Mouse (Mus musculus) embryonic facial prominence, embryonic 13.5 days (tissue): ENCODE results near the gene Ccser2. TPM values are rescaled to one million over a fixed set of nuclear protein-coding genes. Genes with fewer than 3 reads are reported as not detected.

Source experiments
- ATAC-seq: fragments of 200-750 bp; cut with Nextera tagmentation; 2 replicates; pipeline ENCODE4 v1.8.0; 2017; ENCODE audit warnings: low read depth; ENCODE audit not compliant: insufficient number of reproducible peaks, insufficient read depth, low FRiP score, low TSS enrichment
- H3K27ac ChIP-seq: fragments of 300-500 bp; sonication (generic); 2 replicates; pipeline ENCODE4 v1.5.1; 2015; ENCODE audit warnings: moderate library complexity, mild to moderate bottlenecking, inconsistent platforms
- H3K27me3 ChIP-seq: fragments of 300-500 bp; sonication (generic); 2 replicates; pipeline ENCODE4 v1.6.1; 2015; ENCODE audit warnings: mild to moderate bottlenecking, inconsistent platforms
- H3K36me3 ChIP-seq: fragments of 300-500 bp; sonication (generic); 2 replicates; pipeline ENCODE4 v1.6.1; 2015; ENCODE audit warnings: mild to moderate bottlenecking, inconsistent platforms
- H3K4me1 ChIP-seq: fragments of 300-500 bp; sonication (generic); 2 replicates; pipeline ENCODE4 v1.6.1; 2015; ENCODE audit warnings: inconsistent platforms
- H3K4me2 ChIP-seq: fragments of 300-500 bp; sonication (generic); 2 replicates; pipeline ENCODE4 v1.6.1; 2015; ENCODE audit warnings: moderate library complexity, mild to moderate bottlenecking, inconsistent platforms
- H3K4me3 ChIP-seq: fragments of 300-500 bp; sonication (generic); 2 replicates; pipeline ENCODE4 v1.5.1; 2015; ENCODE audit warnings: mild to moderate bottlenecking, inconsistent platforms
- H3K9ac ChIP-seq: fragments of 300-500 bp; sonication (generic); 2 replicates; pipeline ENCODE4 v1.6.1; 2015; ENCODE audit warnings: mild to moderate bottlenecking, inconsistent platforms
- H3K9me3 ChIP-seq: fragments of 300-500 bp; sonication (generic); 2 replicates; pipeline ENCODE4 v1.6.1; 2016; ENCODE audit warnings: inconsistent platforms
- WGBS: fragments of 180-500 bp; shearing (Covaris S2); methylation state at CpG from one replicate; pipeline ENCODE4 v1.1.7; 2015; ENCODE audit warnings: mixed read lengths; 5-methylcytosine and 5-hydroxymethylcytosine counted together
- polyA plus RNA-seq: library from polyadenylated mRNA; unstranded; fragments of >200 nt; fragmentation: Nextera tagmentation; extraction: Ambion mirVana; gene quantifications from 2 replicates; pipeline ENCODE4 v1.2.1, GENCODE M21; 2015

Gene Ccser2
- polyA plus RNA-seq, 1 experiment from 2014 or later: 45.1 TPM

DNA sequence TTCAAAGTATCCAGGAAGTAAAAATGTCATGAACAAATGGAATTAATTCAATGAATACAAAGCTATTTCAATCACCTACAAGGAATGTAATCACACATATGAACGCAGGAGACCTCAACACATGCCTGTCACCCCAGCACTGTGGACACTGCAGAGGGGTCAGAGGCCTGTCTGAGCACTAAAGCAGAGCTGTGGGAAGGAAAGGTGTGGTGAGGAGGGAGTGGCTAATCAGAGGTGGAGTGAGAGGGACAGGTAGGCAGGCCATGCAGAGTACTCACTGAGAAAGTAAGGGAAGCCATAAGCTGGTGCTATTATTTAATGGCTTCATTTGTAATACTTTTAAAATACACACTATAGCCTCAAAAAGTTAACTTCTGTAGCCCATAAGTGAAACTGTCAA lies 64.4 kb downstream of the Ccser2 start:
- Histone ChIP-seq H3K9me3 (no peaks in the 10 kb centered on the region), H3K36me3 (peaks cover 31% of the 10 kb centered on the region), H3K27ac (no peak overlapping the region), H3K4me1 (no peaks in the 10 kb centered on the region), H3K9ac (no peak overlapping the region), H3K4me3 (no peak overlapping the region), H3K27me3 (no peaks in the 10 kb centered on the region), H3K4me2 (no peak overlapping the region)
- ATAC-seq: no peak
- WGBS: 85% methylated on average over 1 of the region's 1 CpGs

DNA sequence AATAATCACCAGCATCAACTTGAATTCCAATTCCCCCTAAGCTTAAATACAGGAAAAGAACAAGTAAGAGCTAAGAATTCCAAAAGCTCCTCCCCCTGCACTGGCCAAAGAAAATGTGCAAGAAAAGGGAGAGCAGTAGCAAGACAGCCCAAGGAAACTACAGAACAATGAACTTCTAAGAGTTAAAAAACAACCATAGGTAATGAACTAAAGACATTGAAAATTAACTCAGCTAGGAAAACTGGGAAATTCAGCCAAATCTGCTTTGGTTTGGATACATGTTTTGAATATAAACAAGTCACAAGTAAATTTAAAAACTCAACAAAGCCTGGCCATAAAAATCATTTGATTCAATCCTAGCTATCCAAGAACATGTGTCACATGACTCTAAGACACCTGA lies 67.7 kb downstream of the Ccser2 start:
- ATAC-seq: no peak
- Histone ChIP-seq H3K4me2 (no peak overlapping the region), H3K27me3 (no peaks in the 10 kb centered on the region), H3K4me3 (no peak overlapping the region), H3K9ac (no peak overlapping the region), H3K4me1 (no peaks in the 10 kb centered on the region), H3K27ac (no peak overlapping the region), H3K9me3 (no peaks in the 10 kb centered on the region), H3K36me3 (peaks cover 21% of the 10 kb centered on the region)

DNA sequence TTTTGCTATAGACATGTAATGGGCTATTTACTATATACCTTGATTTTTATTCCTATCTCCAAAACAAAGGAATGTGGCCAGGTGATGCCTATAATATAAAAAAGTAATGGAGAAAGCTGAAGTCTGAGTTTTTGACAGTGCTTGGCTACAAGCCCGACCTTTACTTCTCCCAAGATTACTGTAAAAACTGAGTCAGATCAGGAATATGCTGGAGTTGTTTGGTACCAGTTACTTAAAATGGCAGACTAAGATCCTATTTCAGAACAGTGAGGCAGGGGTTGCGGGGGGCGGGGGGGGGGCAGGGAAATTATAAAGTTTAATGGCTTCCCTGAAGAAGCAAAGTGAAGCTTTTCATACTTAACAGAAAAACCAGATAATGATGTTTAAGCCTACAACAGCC lies 73.9 kb downstream of the Ccser2 start:
- WGBS: 86% methylated on average over 3 of the region's 3 CpGs
- no peak overlapping the region for H3K27ac ChIP-seq
- H3K4me2 ChIP-seq: no peak overlapping the region
- peaks cover 20% of the 10 kb centered on the region for H3K36me3 ChIP-seq
- ATAC-seq: no peak
- H3K9me3 ChIP-seq: no peaks in the 10 kb centered on the region
- H3K4me3 ChIP-seq: no peak overlapping the region
- peaks cover 3% of the 10 kb centered on the region; the same call in 1 of the 2 replicates for H3K4me1 ChIP-seq
- H3K9ac ChIP-seq: no peak overlapping the region
- no peaks in the 10 kb centered on the region for H3K27me3 ChIP-seq

DNA sequence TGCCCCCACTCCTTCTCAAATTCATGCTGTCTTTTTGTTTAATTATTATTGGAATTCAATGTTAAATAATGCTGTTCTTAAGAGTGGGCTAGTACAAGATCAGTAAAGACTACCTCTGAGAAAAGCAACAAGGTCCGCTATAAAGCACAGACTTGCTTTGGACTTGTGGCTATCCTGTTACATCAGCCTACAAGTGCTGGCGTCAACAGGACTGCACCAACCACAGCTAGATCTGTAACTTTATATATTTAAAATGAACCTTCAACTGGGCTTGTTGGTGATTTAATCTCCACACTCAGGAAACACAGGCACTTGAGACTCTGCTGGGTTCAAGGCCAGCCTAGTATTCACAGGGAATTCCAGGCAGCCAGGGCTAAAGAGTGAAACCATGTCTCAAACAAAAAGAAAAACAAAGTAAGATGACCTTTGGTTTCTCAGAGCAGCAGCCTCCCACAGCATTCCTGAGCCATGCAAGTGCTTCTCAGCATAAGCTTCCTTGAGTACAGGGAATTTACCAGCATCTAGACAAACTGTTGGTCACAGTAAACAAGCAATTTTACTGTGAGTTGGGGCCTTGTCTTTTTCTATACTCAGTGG lies 75.7 kb downstream of the Ccser2 start:
- WGBS: 37% methylated on average over 2 of the region's 2 CpGs
- no peak overlapping the region for H3K9ac ChIP-seq
- peak overlapping the region; percentile 16; the same call in 1 of the 2 replicates for H3K27ac ChIP-seq
- peaks cover 3% of the 10 kb centered on the region; the same call in 1 of the 2 replicates for H3K4me1 ChIP-seq
- no peaks in the 10 kb centered on the region for H3K9me3 ChIP-seq
- no peaks in the 10 kb centered on the region for H3K27me3 ChIP-seq
- H3K36me3 ChIP-seq: peaks cover 13% of the 10 kb centered on the region; the same call in 1 of the 2 replicates
- no peak for ATAC-seq
- no peak overlapping the region for H3K4me3 ChIP-seq
- H3K4me2 ChIP-seq: no peak overlapping the region

DNA sequence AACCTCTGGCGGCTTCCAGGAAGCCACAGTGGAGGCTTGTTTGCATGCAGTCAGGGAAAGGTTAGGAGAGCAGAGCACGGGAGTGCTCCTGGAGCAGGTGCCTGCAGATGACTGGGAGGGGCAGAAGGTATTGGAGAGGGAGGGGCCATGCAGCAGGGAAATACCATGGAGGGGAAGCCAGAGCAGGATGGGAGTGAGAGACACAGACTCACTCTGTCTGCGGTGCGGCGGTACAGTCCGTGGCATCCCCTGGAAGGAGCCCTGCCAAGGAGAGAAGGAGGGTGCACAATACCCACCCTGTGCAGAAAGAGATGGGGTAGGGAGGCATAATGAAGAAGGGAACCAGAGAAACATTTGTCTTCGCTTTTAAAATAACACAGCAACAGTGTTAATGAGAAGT lies 78.4 kb downstream of the Ccser2 start:
- H3K4me3 ChIP-seq: no peak overlapping the region
- H3K4me2 ChIP-seq: no peak overlapping the region
- ATAC-seq: no peak
- no peak overlapping the region for H3K27ac ChIP-seq
- H3K9ac ChIP-seq: no peak overlapping the region
- no peaks in the 10 kb centered on the region for H3K9me3 ChIP-seq
- H3K27me3 ChIP-seq: no peaks in the 10 kb centered on the region
- WGBS: 65% methylated on average over 7 of the region's 7 CpGs
- H3K4me1 ChIP-seq: peaks cover 3% of the 10 kb centered on the region; the same call in 1 of the 2 replicates
- peaks cover 8% of the 10 kb centered on the region; the same call in 1 of the 2 replicates for H3K36me3 ChIP-seq

DNA sequence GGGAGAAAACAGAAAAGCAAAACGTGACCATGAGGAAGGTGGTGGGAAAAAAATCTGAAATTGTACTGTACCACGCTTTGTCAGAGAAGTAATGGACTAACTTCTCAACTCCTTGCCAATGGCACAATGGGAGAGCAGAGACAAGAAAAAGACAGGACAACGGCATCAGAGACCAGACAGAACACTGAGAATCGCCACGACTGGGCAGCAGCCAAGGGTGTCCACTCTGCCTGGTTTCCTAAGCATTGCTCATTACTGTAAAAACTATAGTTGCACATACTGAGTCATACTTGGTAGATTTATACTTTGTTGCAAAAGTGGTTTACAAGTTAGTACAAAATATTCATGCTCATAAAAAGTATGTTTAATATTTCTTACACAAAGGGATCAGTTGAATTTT lies 82.9 kb downstream of the Ccser2 start:
- H3K36me3 ChIP-seq: peaks cover 17% of the 10 kb centered on the region
- no peak overlapping the region for H3K27ac ChIP-seq
- no peaks in the 10 kb centered on the region for H3K4me1 ChIP-seq
- H3K4me3 ChIP-seq: no peak overlapping the region
- 88% methylated on average over 5 of the region's 5 CpGs for WGBS
- no peaks in the 10 kb centered on the region for H3K27me3 ChIP-seq
- ATAC-seq: no peak
- no peak overlapping the region for H3K4me2 ChIP-seq
- no peaks in the 10 kb centered on the region for H3K9me3 ChIP-seq
- no peak overlapping the region for H3K9ac ChIP-seq

DNA sequence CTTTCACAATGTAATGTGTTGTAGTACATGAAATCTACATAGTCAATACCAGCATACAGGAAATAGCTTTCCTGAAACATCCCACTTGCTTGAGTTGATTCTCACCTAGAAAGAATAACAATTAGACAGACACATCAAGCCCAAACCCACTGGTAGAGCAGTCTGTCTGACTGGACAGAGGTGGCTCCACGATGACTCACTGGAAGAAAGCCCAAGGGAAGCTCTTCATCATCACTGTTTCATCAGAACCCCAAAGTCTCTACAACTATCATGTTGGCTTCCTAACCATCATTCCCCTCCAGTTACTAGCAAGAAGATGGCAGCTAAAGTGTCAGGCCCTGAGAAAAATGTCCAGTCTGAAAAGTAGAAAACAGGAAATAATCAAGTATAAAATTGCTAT lies 83.5 kb downstream of the Ccser2 start:
- ATAC-seq: no peak
- no peaks in the 10 kb centered on the region for H3K27me3 ChIP-seq
- no peak overlapping the region for H3K4me2 ChIP-seq
- H3K9me3 ChIP-seq: no peaks in the 10 kb centered on the region
- H3K36me3 ChIP-seq: peaks cover 15% of the 10 kb centered on the region
- H3K9ac ChIP-seq: no peak overlapping the region
- 92% methylated on average over 1 of the region's 1 CpGs for WGBS
- H3K4me1 ChIP-seq: no peaks in the 10 kb centered on the region
- no peak overlapping the region for H3K4me3 ChIP-seq
- no peak overlapping the region for H3K27ac ChIP-seq

DNA sequence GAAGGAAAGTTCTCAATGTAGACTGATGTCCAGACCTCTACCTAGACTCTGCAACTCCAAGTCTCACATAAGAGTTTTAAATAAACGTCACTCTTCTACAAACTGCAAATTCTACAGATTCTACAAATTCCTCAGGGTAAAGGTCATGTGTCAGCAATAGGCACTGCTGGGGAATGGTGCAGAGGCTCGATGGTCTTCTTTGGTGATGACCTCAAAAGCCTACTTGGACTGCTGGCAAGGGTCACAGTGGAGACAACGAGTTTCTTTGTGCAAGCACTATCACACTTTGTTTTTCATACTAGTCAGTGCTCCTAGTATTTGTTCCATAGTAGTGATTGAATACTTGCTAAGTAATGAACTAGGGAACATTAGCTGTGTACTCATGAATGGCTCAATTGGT lies 85.0 kb downstream of the Ccser2 start:
- Histone ChIP-seq H3K9ac (no peak overlapping the region), H3K27ac (no peak overlapping the region), H3K4me1 (no peaks in the 10 kb centered on the region), H3K9me3 (no peaks in the 10 kb centered on the region), H3K36me3 (peaks cover 23% of the 10 kb centered on the region), H3K4me3 (no peak overlapping the region), H3K4me2 (no peak overlapping the region), H3K27me3 (no peaks in the 10 kb centered on the region)
- ATAC-seq: no peak
- 37% methylated on average over 3 of the region's 3 CpGs for WGBS

DNA sequence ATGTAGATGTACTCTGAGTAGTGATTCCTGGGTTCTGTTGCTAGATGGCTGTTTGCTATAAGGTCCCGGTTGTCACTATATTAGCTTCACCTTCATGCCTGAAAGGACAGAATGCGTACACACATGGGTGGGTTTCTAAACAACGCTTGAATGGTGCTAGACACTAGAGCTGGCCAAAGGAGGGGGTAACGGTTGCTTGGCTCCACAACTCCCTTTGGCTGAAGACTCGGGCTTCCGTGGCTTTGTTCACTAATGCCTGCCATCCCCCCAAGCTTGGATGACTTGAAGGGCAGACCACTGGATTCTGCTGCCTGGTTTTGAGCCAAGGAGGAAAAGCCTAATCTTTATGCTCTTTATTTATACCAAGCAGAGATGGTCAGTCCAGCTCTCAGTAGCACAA lies 98.3 kb downstream of the Ccser2 start:
- H3K36me3 ChIP-seq: no peaks in the 10 kb centered on the region
- no peaks in the 10 kb centered on the region for H3K9me3 ChIP-seq
- WGBS: 80% methylated on average over 6 of the region's 6 CpGs
- no peak for ATAC-seq
- H3K4me2 ChIP-seq: no peak overlapping the region
- H3K4me1 ChIP-seq: no peaks in the 10 kb centered on the region
- no peak overlapping the region for H3K27ac ChIP-seq
- no peak overlapping the region for H3K9ac ChIP-seq
- H3K4me3 ChIP-seq: no peak overlapping the region
- H3K27me3 ChIP-seq: no peaks in the 10 kb centered on the region

DNA sequence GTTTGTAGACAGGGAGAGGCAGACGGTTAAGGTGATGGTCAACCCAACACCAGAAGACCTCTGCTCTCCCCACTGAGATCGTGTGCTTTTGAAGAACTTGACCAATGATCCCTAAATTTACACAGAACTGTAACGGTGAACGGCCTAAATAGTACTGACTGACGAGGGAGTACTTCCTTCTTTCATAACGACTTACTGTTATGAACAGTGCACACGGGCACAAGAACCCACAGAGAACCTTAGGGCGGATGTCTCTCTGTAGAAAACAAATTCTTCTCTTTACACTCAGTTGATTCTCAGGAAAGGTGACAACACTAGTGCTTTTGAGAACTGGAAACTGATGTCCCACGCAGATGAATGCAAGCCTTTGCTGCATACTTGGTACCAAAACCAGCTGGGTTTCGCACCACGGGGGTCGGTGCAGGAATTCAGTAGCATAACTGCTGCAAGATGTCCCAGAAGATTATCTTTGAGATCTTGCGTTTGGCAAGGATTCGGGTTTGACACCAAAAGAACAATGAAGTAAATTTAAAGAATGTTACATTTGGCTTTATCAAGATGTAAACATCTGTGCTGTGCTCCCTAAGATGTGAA lies 99.7 kb downstream of the Ccser2 start:
- Histone ChIP-seq H3K27ac (no peak overlapping the region), H3K9me3 (no peaks in the 10 kb centered on the region), H3K9ac (no peak overlapping the region), H3K4me3 (no peak overlapping the region), H3K27me3 (no peaks in the 10 kb centered on the region), H3K4me1 (no peaks in the 10 kb centered on the region), H3K36me3 (no peaks in the 10 kb centered on the region), H3K4me2 (no peak overlapping the region)
- WGBS: 73% methylated on average over 14 of the region's 14 CpGs
- no peak for ATAC-seq

DNA sequence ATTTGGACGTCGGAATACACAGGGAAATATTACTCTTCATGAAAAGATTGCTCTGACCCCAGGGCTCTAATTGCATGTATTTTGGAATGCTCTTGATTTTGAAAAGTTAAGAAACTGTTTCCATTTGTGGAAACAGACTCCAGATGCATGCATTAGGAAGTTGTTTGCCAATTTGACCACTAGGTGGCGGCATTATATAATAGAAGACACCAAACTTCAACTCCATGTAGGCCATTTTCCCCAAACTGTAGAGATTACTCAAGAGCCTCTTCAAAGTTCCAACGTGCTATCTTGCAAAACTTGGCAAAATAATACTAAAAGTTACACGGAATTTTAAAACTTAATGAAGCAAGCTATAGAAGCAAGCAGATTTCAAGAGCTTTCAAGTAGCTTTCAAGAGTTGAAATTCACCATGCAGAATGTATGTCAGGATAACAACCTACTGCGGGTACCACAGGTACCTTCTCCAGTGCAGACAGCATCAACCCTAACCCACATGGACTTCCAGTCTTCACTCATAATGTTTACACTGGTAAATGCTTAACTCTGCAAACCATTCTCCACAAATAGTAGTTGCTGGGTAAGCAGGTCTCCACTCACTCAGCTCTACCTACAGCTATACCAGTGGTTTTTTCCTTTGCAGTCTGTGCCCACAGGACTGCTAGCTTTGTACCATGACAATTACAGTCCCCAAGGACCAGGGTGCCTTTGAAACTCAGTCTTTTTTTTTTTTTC lies 101.4 kb downstream of the Ccser2 start:
- no peaks in the 10 kb centered on the region for H3K4me1 ChIP-seq
- H3K4me3 ChIP-seq: no peak overlapping the region
- no peak overlapping the region for H3K27ac ChIP-seq
- no peaks in the 10 kb centered on the region for H3K27me3 ChIP-seq
- no peak for ATAC-seq
- H3K9me3 ChIP-seq: no peaks in the 10 kb centered on the region
- no peaks in the 10 kb centered on the region for H3K36me3 ChIP-seq
- no peak overlapping the region for H3K9ac ChIP-seq
- H3K4me2 ChIP-seq: no peak overlapping the region
- 17% methylated on average over 6 of the region's 6 CpGs for WGBS

DNA sequence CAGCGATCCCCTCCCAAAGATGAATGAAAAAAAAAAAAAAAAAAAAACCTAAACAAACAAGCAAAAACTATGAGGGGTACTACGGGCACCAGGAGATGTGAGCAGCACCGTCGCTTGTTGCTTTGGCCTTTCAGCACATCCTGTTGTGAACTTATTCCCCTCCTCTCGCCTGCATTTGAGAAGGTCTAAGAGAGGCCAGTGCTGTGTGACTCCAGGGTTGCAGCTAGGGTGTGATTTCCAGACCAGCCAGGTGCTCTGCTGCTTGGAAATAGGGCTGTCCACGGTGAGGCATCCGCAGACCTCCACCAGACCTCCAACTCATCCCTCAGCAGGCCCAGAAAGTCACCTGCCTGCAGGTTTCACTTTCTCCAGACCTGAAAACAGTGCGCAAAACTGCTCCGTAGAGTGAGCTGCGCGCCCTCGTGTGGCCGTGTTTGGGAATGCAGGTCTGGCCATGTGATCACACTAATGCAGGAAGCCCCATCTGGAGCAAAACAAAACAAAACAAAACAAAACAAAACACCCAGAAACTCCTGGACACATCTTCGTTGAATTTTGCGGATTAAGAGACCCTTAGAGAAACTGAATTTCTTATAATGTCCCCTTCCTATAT lies 104.6 kb downstream of the Ccser2 start:
- Histone ChIP-seq H3K9me3 (no peaks in the 10 kb centered on the region), H3K4me2 (peak overlapping the region; percentile 36), H3K27ac (no peak overlapping the region), H3K27me3 (no peaks in the 10 kb centered on the region), H3K36me3 (no peaks in the 10 kb centered on the region), H3K4me1 (no peaks in the 10 kb centered on the region), H3K4me3 (no peak overlapping the region), H3K9ac (no peak overlapping the region)
- 24% methylated on average over 15 of the region's 15 CpGs for WGBS
- no peak for ATAC-seq
